Mouse (Mus musculus): ENCODE results near the gene Akap8. TPM values are rescaled to one million over a fixed set of nuclear protein-coding genes. Genes with fewer than 3 reads are reported as not detected.

The Akap8 gene
- polyA plus RNA-seq, 1 experiment = 53.2 TPM

DNA sequence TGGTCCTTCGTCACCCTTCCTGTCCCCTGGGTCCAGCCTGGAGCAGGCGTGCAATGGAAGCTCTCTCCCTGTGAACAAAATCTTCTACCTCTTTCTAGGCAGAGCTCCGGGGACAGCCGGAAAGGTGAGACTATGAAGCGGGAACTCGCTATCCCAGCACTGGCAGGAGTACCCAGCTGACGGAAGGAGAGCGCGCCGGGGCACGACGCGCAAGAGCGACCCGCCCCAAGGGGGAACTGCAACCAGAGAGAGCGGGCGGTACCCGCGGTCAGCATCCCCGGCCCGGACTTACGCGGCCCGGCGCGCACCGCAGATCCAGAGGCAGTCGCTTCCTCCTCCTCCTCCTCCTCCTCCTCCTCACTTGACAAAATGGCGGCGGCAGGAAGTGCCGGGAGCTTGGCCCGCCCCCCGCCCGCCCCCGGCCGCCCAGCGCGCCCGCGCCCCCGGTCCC is 37.2 kb downstream of the Akap8 start:
- DNase-seq (ENCODE audit: low read depth) = no peak

DNA sequence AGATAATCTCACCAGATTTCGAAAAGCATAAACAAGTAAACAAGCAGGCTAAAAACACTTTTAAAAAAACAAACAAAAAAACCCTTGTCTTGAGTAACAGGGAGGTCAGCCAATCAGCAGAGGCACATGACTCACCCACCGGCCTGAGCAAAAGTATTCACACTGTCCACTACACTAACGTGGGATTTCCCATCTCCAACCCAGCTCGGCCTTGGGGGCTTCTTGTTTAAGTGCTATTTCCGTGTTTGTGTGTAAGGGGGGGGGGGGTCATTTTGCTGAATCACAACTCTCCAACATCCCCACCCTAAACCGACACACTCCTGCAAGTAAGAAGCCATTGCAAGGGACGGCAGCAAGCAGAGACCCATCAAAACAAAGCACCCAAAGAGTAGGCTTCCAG is 37.7 kb downstream of the Akap8 start:
- DNase-seq (ENCODE audit: low read depth) = no peak

DNA sequence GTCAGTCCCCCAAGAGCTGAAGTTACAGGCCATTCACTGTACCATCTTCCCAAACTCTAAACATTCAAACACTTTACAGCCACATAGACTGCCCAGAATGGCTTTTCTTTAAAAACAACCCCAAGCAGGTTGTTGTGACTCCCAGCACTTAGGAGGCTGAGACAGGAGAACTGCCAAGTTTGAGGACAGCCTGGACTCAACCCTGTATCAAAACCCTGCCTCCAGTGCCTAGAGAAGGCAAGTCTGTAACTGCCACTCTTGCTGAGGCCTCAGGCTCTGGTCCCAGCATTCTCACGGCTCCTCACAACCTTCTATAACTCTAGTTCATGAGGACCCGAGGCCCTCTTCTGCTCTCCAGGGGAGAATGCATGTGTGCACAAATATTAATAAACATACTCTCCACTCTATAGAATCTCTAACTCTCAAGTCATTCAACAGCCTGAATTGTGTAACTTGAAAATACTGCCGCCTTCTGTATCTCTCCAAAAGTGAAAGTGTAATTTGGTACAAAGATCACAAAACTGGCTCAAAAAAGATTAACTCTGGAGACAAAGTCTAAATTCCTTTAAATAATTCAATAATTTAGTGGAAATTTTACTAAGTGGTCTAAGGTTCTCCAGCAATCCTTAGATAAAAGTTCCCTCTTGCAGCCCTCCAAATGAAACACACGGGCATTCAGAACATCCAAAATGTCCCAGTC is 39.3 kb downstream of the Akap8 start:
- DNase-seq (ENCODE audit: low read depth) = no peak

DNA sequence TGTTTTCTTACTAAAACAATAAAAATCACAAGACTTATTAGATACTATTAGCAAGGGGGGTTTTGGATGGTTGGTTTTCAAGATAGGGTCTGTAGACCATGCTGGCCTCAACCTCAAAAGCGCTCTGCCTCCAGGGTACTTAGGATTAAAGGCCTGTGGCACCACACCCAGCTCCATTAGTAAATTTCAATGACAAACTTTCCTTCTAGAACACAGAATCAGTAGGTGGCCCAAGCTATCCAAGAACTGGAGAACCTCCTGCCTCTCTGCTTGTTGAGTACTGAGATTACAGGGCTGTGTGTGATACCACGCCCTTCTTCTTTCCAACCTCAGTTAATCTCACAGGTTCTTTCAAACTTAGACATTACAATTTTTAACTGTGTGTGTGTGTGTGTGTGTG is 39.9 kb downstream of the Akap8 start:
- no peak for DNase-seq (ENCODE audit: low read depth)

DNA sequence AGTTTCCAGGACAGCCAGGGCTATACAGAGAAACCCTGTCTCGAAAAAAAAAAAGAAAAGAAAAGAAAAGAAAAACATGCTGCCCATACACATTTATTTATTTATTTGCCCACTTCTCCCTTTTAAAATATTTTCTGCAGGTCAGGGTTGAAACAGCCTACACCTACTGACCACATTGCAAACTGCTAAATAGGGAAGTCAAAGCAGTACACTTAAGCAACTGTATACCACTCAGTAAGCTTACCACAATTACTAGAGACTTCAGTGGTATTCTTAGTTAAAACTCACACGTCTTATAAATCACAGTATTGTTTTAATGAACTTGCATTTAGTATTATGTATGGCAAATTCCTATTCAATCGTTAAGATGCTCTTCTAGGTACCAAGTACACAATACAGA is 40.5 kb downstream of the Akap8 start:
- DNase-seq (ENCODE audit: low read depth) = no peak

DNA sequence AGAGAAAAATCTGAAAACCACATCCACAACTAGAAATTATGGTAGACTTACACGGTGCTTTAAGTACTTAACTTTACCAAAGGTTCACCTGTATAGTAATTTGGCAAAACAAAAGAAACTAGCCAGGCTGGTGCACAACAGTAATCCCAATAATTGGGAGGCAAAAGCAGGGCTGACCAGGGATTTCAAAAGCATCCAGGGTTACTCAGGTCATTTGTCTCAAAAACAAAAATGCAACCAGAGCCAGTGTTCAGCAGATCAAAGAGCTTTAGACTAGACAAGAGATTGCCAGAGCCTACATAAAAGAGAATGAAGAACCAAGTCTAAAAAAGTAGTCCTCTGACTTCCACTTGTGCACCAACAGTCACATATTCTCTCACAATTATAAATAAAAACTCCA is 43.8 kb downstream of the Akap8 start:
- DNase-seq (ENCODE audit: low read depth) = no peak

DNA sequence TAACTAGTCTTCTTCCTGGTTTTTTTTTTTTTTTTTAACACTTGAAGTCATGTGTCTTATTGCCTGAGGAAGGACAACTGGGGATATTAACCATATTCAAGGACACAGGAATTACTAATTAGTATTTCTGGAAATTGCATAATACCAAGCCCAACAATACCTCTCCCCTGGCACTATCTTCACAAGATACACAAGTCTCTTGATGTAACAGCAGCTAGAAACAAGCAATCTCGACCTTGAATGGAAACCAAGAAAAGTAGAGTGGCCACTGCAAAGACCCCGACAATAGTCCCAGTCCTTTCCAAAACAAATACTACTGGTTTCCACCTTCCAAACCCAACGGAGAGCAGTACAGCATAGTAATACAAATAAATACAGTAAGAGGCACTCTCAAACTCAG is 45.5 kb downstream of the Akap8 start:
- no peak for DNase-seq (ENCODE audit: low read depth)

DNA sequence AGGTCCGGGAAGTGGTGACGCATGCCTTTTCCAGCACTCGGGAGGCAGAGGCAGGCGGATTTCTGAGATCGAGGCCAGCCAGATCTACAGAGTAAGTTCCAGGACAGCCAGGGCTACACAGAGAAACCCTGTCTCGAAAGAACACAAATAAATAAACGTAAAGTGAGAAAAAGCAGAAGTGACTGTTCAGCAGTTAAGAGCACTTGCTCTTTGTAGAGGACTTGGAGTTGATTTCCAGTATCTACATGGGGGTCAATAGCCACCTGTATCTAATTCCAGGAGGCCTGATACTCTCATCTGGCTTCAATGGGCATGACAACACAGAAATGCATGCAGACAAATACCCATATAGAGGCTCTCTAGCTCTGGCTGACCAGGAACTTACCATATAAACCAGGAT is 51.9 kb downstream of the Akap8 start:
- DNase-seq (ENCODE audit: low read depth) = no peak

DNA sequence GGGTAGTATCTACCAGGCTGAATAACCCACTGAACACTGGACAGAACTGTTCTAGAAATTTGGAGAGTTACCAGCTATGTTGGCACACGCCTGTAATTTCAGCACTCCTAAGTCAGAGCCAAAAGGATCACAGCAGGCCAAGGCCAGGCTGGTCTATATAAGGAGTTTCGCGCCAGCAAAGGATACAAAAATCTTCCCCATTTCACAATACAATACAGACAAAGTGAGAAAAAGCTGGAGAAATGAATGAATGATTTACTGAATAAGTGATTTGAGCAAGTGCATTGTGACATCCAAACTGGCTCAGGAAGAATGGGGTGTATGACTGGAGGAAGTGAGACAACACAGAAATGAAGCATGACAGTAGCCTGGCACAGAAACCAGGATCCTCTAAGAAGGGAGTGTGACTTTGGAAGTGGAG is 52.5 kb downstream of the Akap8 start:
- no peak for DNase-seq (ENCODE audit: low read depth)

DNA sequence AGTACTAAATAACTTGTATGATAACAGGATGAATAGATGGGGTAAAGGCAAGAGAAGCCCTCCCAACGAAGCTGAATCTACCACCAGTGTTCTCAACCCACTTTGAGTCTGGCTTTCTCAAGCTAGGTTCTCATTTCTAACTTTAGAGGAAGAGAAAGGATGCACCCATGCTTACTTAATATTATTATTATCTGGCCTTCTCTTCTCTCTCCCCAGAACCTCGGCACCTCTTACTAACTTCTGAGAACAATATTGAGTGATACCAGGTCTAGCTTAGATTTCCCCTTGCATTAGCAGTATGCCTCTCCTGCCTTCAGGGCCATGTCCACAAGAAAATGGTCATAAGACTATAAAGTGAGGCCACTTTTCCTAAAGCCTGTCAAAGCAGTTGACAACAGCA is 52.9 kb downstream of the Akap8 start:
- no peak for DNase-seq (ENCODE audit: low read depth)

DNA sequence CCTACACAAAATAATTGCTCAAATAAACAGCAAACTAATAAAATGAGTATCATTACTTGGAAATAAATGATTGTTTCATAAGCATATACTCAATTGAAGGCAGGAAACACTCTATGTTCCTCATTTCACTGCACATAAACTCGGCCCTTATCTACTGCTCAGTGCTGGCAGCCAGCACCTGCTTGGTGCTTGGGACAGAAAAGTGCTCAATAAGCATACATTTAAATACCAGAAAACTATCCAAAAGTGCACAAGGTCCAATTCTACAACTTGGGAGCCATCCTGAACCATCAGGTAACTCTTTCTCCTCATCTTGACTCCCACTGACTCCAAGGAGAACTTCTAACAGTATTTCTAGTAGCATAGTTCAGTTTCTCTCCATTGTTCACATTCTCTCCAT is 53.4 kb downstream of the Akap8 start:
- DNase-seq (ENCODE audit: low read depth) = no peak

DNA sequence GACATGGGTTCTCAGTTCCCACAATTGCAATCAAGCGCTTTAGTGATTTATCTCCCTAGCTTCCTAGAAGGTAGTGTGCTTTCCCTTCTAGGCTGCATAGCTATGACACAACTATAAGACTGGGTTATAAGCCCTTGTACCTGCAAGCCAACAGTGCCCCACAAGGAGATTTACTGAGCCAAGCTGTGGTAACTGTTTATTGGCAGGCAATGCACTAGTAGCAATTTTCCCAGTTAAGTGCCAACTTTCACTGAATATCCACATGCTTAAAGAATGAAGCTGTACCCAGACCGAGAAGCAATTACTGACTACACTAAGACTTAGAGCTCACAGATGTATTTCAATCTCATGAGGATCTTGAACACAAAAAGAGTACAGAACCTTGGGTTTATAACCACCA is 57.4 kb downstream of the Akap8 start:
- DNase-seq (ENCODE audit: low read depth) = peak; percentile 75

DNA sequence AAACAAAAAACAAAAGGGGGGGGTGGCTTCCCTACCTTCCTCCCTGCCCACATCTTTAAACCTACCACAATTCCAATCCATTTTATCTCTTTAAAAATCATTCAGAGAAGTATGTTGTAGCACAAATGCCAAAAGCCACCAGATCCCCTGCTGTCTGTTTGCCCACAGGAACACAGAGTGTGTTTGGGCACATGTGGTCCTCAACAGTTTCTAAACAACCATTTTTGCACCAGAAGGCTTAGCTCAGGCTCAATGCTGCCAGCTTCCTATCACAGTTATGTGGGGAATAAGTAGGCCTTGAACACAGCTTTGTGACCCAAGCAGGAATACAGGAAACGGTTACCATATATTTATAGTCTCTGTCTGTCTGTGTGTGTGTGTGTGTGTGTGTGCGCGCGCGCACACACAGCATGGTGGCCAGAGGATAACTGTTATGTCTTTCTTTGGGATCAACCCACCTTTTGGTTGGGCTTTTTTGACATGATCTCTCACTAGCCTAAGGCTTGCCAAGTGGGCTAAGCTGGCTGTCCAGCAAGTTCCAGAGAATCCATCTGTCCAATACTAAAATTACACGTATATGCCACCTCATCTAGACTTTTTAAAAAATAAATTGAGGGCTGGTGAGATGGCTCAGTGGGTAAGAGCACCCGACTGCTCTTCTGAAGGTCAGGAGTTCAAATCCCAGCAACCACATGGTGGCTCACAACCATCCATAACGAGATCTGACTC is 58.0 kb downstream of the Akap8 start:
- no peak for DNase-seq (ENCODE audit: low read depth)

DNA sequence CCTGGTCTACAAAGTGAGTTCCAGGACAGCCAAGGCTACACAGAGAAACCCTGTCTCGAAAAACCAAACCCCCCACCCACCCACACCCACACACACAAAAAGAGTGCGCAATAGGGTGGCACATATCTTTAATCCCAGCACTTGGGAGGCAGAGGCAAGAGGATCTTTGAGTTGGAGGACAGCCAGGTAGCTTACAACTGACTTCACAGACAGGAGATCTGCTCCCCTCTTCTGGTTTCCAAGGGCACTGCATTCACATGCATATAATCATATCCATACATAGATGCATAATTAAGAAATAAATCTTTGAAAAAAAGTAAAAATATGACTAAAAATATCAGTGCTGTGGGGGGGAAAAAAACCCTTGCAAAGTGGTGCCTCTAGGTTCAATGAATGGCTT is 62.2 kb downstream of the Akap8 start:
- DNase-seq (ENCODE audit: low read depth) = no peak

DNA sequence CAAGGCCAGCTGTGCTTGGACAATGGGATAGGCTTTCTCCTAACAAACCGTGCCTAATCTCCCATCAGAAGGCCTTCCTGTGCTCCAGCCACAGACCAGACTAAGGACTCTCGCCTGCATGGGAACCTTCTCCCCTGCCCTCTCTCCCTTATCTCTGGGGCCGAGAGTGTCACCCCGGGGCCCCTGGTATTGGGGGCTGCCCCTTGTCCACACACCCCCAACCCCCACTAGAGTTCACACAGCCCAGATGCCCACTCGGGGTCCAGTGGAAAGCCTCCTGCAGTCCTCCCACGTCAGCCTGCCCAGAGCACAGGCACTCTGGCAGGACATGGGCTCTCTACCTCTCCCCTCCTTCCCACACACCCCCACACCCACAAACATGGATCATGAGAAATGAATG is 63.1 kb downstream of the Akap8 start:
- DNase-seq (ENCODE audit: low read depth) = no peak

DNA sequence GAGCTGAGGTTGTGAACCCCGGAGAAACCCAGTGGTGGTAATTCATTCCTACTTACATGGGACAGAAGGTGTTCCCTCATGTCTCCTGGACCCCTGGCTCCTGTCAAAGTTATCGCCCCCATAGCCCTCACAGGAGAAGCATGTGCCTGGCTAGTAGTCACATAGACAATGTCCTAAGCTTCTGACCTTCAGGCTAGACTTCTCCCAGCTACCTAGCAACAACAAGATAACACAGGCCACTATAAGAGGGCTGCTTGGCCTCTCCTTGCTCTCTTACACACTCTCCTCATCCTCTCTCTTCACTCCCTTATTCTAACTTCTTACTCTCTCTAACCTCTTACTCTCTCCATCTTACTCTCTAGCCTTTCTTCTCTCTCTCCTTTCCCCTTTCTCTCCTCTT is 63.6 kb downstream of the Akap8 start:
- no peak for DNase-seq (ENCODE audit: low read depth)

DNA sequence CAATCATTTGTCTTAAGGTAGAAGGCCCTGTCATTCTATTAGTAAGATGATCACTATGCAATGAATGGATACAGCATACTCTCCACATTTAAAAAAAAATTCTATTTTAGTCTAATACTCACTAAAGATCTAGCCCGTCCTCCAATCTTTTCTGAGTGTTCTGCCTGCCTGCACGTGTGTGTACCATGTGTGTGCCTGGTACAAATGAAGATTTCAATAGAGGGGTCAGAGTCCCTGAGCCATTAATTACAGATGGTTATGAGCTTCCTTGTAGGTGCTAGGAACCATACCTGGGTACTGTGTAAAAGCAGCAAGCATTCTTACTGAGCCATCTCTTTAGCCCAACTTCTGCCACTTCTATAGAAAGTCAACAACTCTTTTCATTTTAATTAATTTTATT is 64.1 kb downstream of the Akap8 start:
- DNase-seq (ENCODE audit: low read depth) = no peak

Other genes starting within 250 kb of the Akap8 start
- gene Notch3, start 154.4 kb downstream of the Akap8 start, polyA plus RNA-seq (2012; rRNA removed) = 41.3 and 41.7 TPM in 2 replicates
- gene Ephx3, start 131.7 kb downstream of the Akap8 start, polyA plus RNA-seq (2012; rRNA removed) = 2.6 and 4.1 TPM in 2 replicates
- 15.0 and 29.4 TPM in 2 replicates for gene Brd4, start 36.5 kb downstream of the Akap8 start, polyA plus RNA-seq (2012; rRNA removed)
- gene Akap8l, start 29.4 kb upstream of the Akap8 start, polyA plus RNA-seq (2012; rRNA removed) = 114 TPM in 2 replicates
- 22.8 and 32.6 TPM in 2 replicates for gene Wiz, start 68.2 kb upstream of the Akap8 start, polyA plus RNA-seq (2012; rRNA removed)
- 2.3 and 2.6 TPM in 2 replicates for gene Rasal3, start 82.3 kb upstream of the Akap8 start, polyA plus RNA-seq (2012; rRNA removed)
- gene Pglyrp2, start 102.9 kb upstream of the Akap8 start, polyA plus RNA-seq (2012; rRNA removed) = 0.56 and 0.69 TPM in 2 replicates
- 0.96 and 2.3 TPM in 2 replicates for gene Cyp4f39, start 131.5 kb upstream of the Akap8 start, polyA plus RNA-seq (2012; rRNA removed)
- 19.5 and 25.7 TPM in 2 replicates for gene Cyp4f17, start 184.8 kb upstream of the Akap8 start, polyA plus RNA-seq (2012; rRNA removed)
- gene Cyp4f16, start 215.3 kb upstream of the Akap8 start, polyA plus RNA-seq (2012; rRNA removed) = 15.9 and 17.9 TPM in 2 replicates

Data from gonadal fat pad, adult 2 months (tissue).